Mouse (Mus musculus): ENCODE data around the gene Mymx. TPM values are rescaled to one million over a fixed set of nuclear protein-coding genes. Genes with fewer than 3 reads are reported as not detected.

The Mymx gene
- total RNA-seq, 2 experiments from 2014 or later, result not detected

GRCm38 (mm10) chr17:45584939-45585678 lies 16.8 kb downstream of the Mymx start:
- H3K27ac ChIP-seq, result peak overlapping the region; percentile 83
- H3K4me3 ChIP-seq, result no peak overlapping the region
- intact Hi-C loops (cut with DNase I), result loop anchor here (2.0 to 5.0 kb wide), 3 partner anchors 42 to 137 kb away; no protein-coding TSS in a partner anchor
- TF ChIP-seq CTCF (IDR thresholded peaks at IDR 0.05), result peak; percentile 96
- DNase-seq (ENCODE audit: extremely low spot score in 1 of 2, low spot score in 2 of 2), result peak; percentile 67 to 69

GRCm38 (mm10) chr17:45584096-45584896 lies 17.6 kb downstream of the Mymx start:
- TF ChIP-seq CTCF (IDR thresholded peaks at IDR 0.05), result no peak
- Histone ChIP-seq H3K27ac (peak overlapping the region; percentile 83), H3K4me3 (no peak overlapping the region)
- peak; percentile 57 to 67 for DNase-seq (ENCODE audit: extremely low spot score in 1 of 2, low spot score in 2 of 2)
- intact Hi-C loops (cut with DNase I), result loop anchor here (2.0 to 5.0 kb wide), 3 partner anchors 43 to 138 kb away; no protein-coding TSS in a partner anchor

DNA sequence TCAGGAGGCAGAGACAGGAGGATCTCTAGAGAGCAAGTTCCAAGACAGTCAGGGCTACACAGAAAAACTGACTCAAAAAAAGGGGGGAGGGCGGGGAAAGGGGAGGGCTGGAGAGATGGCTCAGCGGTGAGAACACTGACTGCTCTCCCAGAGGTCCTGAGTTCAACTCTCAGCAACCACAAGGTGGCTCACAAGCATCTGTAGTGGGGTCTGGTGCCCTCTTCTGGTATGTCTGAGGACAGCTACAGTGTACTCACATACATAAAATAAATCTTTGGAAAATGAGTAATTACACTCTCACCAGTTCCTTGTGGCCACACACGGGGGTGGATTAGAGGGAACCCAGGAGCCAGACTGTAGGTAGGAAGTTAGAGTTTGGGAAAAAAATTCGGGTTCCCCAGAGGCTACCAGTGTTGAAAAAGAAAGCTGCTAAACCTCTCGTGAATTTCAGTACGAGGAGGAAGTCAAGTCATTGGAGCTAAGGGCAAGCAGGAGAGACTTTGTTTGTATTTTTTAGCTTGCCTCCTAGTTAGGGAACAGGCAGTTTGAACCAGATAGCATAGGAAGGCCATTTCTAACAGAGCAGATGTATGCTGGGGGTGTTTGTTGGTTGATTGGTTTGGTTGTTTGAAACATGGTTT lies 19.1 kb downstream of the Mymx start:
- Histone ChIP-seq H3K27ac (no peak overlapping the region), H3K4me3 (no peak overlapping the region)
- intact Hi-C loops (cut with DNase I), result loop anchor here (5.0 kb wide), 1 partner anchor 139 kb away; no protein-coding TSS in a partner anchor
- no peak for DNase-seq (ENCODE audit: extremely low spot score in 1 of 2, low spot score in 2 of 2)
- TF ChIP-seq CTCF (IDR thresholded peaks at IDR 0.05), result peak; percentile 62

DNA sequence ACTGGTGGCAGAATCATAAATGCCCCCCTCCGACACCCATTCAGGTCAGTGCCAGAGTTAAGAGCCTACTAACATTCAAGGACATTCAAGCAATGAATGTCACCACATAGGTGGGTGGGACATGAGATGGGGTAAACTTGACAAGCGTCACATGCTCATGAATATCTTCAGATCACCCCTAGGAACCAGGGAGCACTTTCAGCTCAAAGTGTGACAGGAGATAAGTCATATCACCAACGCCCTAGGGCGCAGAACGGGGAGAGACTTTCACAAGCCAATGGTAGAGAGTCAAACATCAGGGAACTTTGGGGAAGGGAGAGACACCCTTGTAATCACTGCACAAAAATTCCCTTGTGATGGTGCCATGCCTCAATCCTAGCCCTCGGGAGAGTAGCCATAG lies 19.7 kb downstream of the Mymx start:
- Histone ChIP-seq H3K4me3 (no peak overlapping the region), H3K27ac (no peak overlapping the region)
- no peak for TF ChIP-seq CTCF (IDR thresholded peaks at IDR 0.05)
- intact Hi-C loops (cut with DNase I), result loop anchor here (5.0 kb wide), 1 partner anchor 140 kb away; no protein-coding TSS in a partner anchor
- no peak for DNase-seq (ENCODE audit: extremely low spot score in 1 of 2, low spot score in 2 of 2)

GRCm38 (mm10) chr17:45581567-45581983 lies 20.3 kb downstream of the Mymx start:
- intact Hi-C loops (cut with DNase I), result loop anchor here (5.0 kb wide), 1 partner anchor 141 kb away; no protein-coding TSS in a partner anchor
- peak in 1 of 2 experiments; percentile 58 for DNase-seq (ENCODE audit: extremely low spot score in 1 of 2, low spot score in 2 of 2)
- H3K27ac ChIP-seq, result no peak overlapping the region; the same call in 1 of the 2 replicates
- TF ChIP-seq CTCF (IDR thresholded peaks at IDR 0.05), result peak; percentile 93
- H3K4me3 ChIP-seq, result no peak overlapping the region

DNA sequence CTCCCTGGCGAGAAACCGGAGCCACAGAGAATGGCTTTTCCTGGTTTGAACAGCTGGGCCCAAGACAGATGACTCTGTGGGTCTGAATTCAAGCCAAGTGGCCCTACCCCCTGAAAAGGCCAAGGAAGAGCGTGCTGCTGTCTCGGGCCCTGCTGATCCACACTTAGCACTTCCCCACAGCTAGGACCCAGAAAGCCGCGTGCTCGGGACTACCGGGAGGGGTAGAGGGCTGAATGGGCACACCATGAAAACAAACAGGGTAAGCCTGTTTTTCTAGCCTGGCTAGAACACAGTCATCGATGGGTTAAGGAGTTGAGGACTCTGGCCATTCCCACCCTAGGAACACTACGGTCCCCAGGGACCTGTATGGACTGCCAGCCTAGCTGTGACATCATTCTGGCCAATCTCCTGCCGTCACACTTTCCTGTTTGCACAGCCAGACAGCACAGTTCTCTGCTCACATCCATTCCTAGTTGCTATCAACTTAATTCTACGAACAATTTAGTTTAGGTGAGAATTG lies 20.9 kb downstream of the Mymx start:
- H3K4me3 ChIP-seq, result no peak overlapping the region
- no peak for DNase-seq (ENCODE audit: extremely low spot score in 1 of 2, low spot score in 2 of 2)
- peak overlapping the region; percentile 54; the same call in 1 of the 2 replicates for H3K27ac ChIP-seq
- TF ChIP-seq CTCF (IDR thresholded peaks at IDR 0.05), result no peak
- intact Hi-C loops (cut with DNase I), result loop anchor here (5.0 kb wide), 1 partner anchor 141 kb away; no protein-coding TSS in a partner anchor

DNA sequence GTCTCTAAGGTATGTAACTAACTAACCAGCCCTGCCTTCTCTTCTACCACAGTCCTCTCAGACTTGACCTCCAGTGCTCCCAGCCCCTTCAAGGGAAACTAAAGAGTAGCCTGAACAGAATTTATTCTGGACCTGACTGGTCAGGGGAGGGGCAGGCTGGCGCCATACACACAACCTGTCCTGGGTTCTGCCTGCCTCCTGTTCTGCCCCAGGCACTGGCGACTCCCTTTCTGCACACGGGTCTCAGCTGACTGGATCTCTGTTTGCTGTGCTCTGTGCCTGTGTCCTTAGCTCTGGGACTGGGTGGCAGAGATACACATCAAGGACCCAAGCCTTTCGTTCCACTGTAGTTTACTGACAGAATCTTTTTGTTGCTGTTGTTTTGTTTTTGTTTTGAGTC lies 22.3 kb downstream of the Mymx start:
- intact Hi-C loops (cut with DNase I), result no loop called here
- no peak overlapping the region for H3K27ac ChIP-seq
- no peak for TF ChIP-seq CTCF (IDR thresholded peaks at IDR 0.05)
- no peak for DNase-seq (ENCODE audit: extremely low spot score in 1 of 2, low spot score in 2 of 2)
- H3K4me3 ChIP-seq, result no peak overlapping the region

GRCm38 (mm10) chr17:45578843-45579242 lies 23.1 kb downstream of the Mymx start:
- intact Hi-C loops (cut with DNase I), result no loop called here
- no peak for DNase-seq (ENCODE audit: extremely low spot score in 1 of 2, low spot score in 2 of 2)
- Histone ChIP-seq H3K27ac (no peak overlapping the region), H3K4me3 (no peak overlapping the region)
- peak; percentile 54 for TF ChIP-seq CTCF (IDR thresholded peaks at IDR 0.05)

DNA sequence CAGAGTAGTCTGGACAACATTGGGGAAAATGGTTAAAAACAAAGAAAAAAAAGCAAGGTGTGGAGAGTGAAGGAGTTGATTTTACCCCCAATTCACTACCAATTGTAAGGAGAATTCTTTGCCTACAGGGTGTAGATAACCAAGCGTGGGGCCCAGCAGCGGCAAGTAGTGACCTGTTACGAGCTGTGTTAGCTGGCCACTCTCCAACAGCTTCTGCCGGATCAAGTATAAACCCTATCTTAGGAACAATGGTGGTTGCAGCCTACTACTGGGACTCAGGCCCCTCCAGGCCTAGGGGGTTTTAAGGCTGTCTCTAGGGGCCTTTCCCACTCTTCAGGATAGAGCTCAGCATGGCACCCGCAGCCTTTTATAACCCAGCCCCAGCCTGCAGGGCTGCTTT lies 23.7 kb downstream of the Mymx start:
- intact Hi-C loops (cut with DNase I), result no loop called here
- no peak for DNase-seq (ENCODE audit: extremely low spot score in 1 of 2, low spot score in 2 of 2)
- no peak overlapping the region for H3K4me3 ChIP-seq
- H3K27ac ChIP-seq, result no peak overlapping the region
- no peak for TF ChIP-seq CTCF (IDR thresholded peaks at IDR 0.05)

- intact Hi-C loops (cut with DNase I), result loop anchor here (2.0 kb wide), 1 partner anchor 55 kb away; no protein-coding TSS in a partner anchor
- H3K27ac ChIP-seq, result peak overlapping the region; percentile 61; the same call in 1 of the 2 replicates
- no peak for DNase-seq (ENCODE audit: extremely low spot score in 1 of 2, low spot score in 2 of 2)
- no peak for TF ChIP-seq CTCF (IDR thresholded peaks at IDR 0.05)
- H3K4me3 ChIP-seq, result no peak overlapping the region
These were observed 26.6 kb downstream of the Mymx start for GRCm38 (mm10) chr17:45575123-45575897.
